Mouse (Mus musculus) kidney, embryonic 16.5 days (tissue): ENCODE data around the gene Ufd1. TPM values are rescaled to one million over a fixed set of nuclear protein-coding genes. Genes with fewer than 3 reads are reported as not detected.

Source experiments
- ATAC-seq: fragments of 200-750 bp; cut with Nextera tagmentation; 2 replicates; pipeline ENCODE4 v1.8.0; 2017; ENCODE audit warnings: moderate TSS enrichment; ENCODE audit not compliant: low FRiP score, low TSS enrichment
- H3K27ac ChIP-seq: fragments of 300-500 bp; sonication (generic); 2 replicates; pipeline ENCODE4 v1.5.1; 2014; ENCODE audit warnings: low read length
- H3K27me3 ChIP-seq: fragments of 300-500 bp; sonication (generic); 2 replicates; pipeline ENCODE4 v1.6.1; 2014; ENCODE audit warnings: low read length, control low read depth, mixed read lengths; ENCODE audit not compliant: insufficient read depth
- H3K36me3 ChIP-seq: fragments of 300-500 bp; sonication (generic); 2 replicates; pipeline ENCODE4 v1.6.1; 2014; ENCODE audit warnings: low read length, control low read depth, mixed read lengths; ENCODE audit not compliant: insufficient read depth
- H3K4me1 ChIP-seq: fragments of 300-500 bp; sonication (generic); 2 replicates; pipeline ENCODE4 v1.6.1; 2014; ENCODE audit warnings: low read length, control low read depth, mixed read lengths; ENCODE audit not compliant: insufficient read depth
- H3K4me2 ChIP-seq: fragments of 300-500 bp; sonication (generic); replicated peaks from 2 replicates; pipeline ENCODE4 v1.6.1; 2014; ENCODE audit warnings: low read depth, low read length
- H3K4me3 ChIP-seq: fragments of 300-500 bp; sonication (generic); 2 replicates; pipeline ENCODE4 v1.5.1; 2014; ENCODE audit warnings: mild to moderate bottlenecking, low read length
- H3K9ac ChIP-seq: fragments of 300-500 bp; sonication (generic); replicated peaks from 2 replicates; pipeline ENCODE4 v1.6.1; 2014; ENCODE audit warnings: low read length
- H3K9me3 ChIP-seq: fragments of 300-500 bp; sonication (generic); 2 replicates; pipeline ENCODE4 v1.6.1; 2016; ENCODE audit warnings: low read length, control low read depth
- WGBS: fragments of 180-500 bp; shearing (Covaris S2); extraction: QIAGEN DNeasy Blood & Tissue Kit; methylation state at CpG from one replicate; pipeline ENCODE4 v1.1.7; 2014; 5-methylcytosine and 5-hydroxymethylcytosine counted together
- polyA plus RNA-seq: library from polyadenylated mRNA; unstranded; fragments of >200 nt; fragmentation: Nextera tagmentation; extraction: Ambion mirVana; gene quantifications from 2 replicates; pipeline ENCODE4 v1.2.1, GENCODE M21; 2015

Ufd1 gene
- polyA plus RNA-seq, 1 experiment from 2014 or later: 83.0 TPM

GRCm38 (mm10) chr16:18778461-18778860 is 33.1 kb upstream of the Ufd1 start:
- peak overlapping the region; percentile 73 for H3K9ac ChIP-seq
- peak overlapping the region; percentile 58 for H3K27ac ChIP-seq
- no peak for ATAC-seq
- H3K4me1 ChIP-seq: peaks cover 16% of the 10 kb centered on the region
- H3K36me3 ChIP-seq: peaks cover 16% of the 10 kb centered on the region
- 27% methylated on average over 2 of the region's 2 CpGs for WGBS
- H3K4me2 ChIP-seq: peak overlapping the region; percentile 72
- peaks cover 35% of the 10 kb centered on the region for H3K27me3 ChIP-seq
- H3K9me3 ChIP-seq: no peaks in the 10 kb centered on the region
- peak overlapping the region; percentile 58 for H3K4me3 ChIP-seq

GRCm38 (mm10) chr16:18781810-18782209 is 29.8 kb upstream of the Ufd1 start:
- 45% methylated on average over 10 of the region's 10 CpGs for WGBS
- Histone ChIP-seq H3K9me3 (no peaks in the 10 kb centered on the region), H3K4me3 (no peak overlapping the region), H3K27me3 (peaks cover 24% of the 10 kb centered on the region), H3K4me1 (peaks cover 16% of the 10 kb centered on the region), H3K4me2 (no peak overlapping the region), H3K9ac (no peak overlapping the region), H3K27ac (peak overlapping the region; percentile 64), H3K36me3 (peaks cover 35% of the 10 kb centered on the region)
- peak; percentile 75 for ATAC-seq

GRCm38 (mm10) chr16:18785025-18785424 is 26.6 kb upstream of the Ufd1 start:
- peaks cover 7% of the 10 kb centered on the region; the same call in 1 of the 2 replicates for H3K4me1 ChIP-seq
- peaks cover 55% of the 10 kb centered on the region for H3K36me3 ChIP-seq
- H3K9me3 ChIP-seq: no peaks in the 10 kb centered on the region
- 91% methylated on average over 7 of the region's 7 CpGs for WGBS
- no peak for ATAC-seq
- H3K27ac ChIP-seq: no peak overlapping the region
- H3K4me3 ChIP-seq: no peak overlapping the region
- no peaks in the 10 kb centered on the region for H3K27me3 ChIP-seq
- H3K9ac ChIP-seq: no peak overlapping the region
- no peak overlapping the region for H3K4me2 ChIP-seq

GRCm38 (mm10) chr16:18785485-18785884 is 26.1 kb upstream of the Ufd1 start:
- peaks cover 7% of the 10 kb centered on the region; the same call in 1 of the 2 replicates for H3K4me1 ChIP-seq
- peaks cover 57% of the 10 kb centered on the region for H3K36me3 ChIP-seq
- WGBS: 93% methylated on average over 1 of the region's 1 CpGs
- no peaks in the 10 kb centered on the region for H3K27me3 ChIP-seq
- no peak overlapping the region for H3K9ac ChIP-seq
- no peak overlapping the region for H3K4me3 ChIP-seq
- H3K9me3 ChIP-seq: no peaks in the 10 kb centered on the region
- H3K4me2 ChIP-seq: no peak overlapping the region
- no peak overlapping the region for H3K27ac ChIP-seq
- ATAC-seq: no peak

- H3K4me1 ChIP-seq: peaks cover 5% of the 10 kb centered on the region; the same call in 1 of the 2 replicates
- no peak overlapping the region for H3K4me3 ChIP-seq
- H3K27ac ChIP-seq: no peak overlapping the region
- H3K4me2 ChIP-seq: no peak overlapping the region
- no peak overlapping the region for H3K9ac ChIP-seq
- WGBS: 94% methylated on average over 10 of the region's 10 CpGs
- H3K27me3 ChIP-seq: no peaks in the 10 kb centered on the region
- no peak for ATAC-seq
- H3K36me3 ChIP-seq: peaks cover 64% of the 10 kb centered on the region
- H3K9me3 ChIP-seq: no peaks in the 10 kb centered on the region
Observed at GRCm38 (mm10) chr16:18786652-18787051, 24.9 kb upstream of the Ufd1 start.

- Histone ChIP-seq H3K4me3 (no peak overlapping the region), H3K27me3 (no peaks in the 10 kb centered on the region), H3K9ac (no peak overlapping the region), H3K4me2 (no peak overlapping the region), H3K36me3 (peaks cover 57% of the 10 kb centered on the region), H3K4me1 (no peaks in the 10 kb centered on the region), H3K27ac (0 out of 2 replicates have a peak overlapping the region, but pooled peaks have one; percentile 10), H3K9me3 (no peaks in the 10 kb centered on the region)
- ATAC-seq: no peak
- WGBS: 78% methylated on average over 10 of the region's 10 CpGs
Observed at GRCm38 (mm10) chr16:18788627-18789406, 22.8 kb upstream of the Ufd1 start.

GRCm38 (mm10) chr16:18795223-18795899 is 16.2 kb upstream of the Ufd1 start:
- 92% methylated on average over 11 of the region's 11 CpGs for WGBS

GRCm38 (mm10) chr16:18796645-18797044 is 14.9 kb upstream of the Ufd1 start:
- H3K36me3 ChIP-seq: peaks cover 69% of the 10 kb centered on the region
- no peak overlapping the region for H3K27ac ChIP-seq
- no peak for ATAC-seq
- no peaks in the 10 kb centered on the region for H3K9me3 ChIP-seq
- H3K4me3 ChIP-seq: no peak overlapping the region
- no peak overlapping the region for H3K4me2 ChIP-seq
- WGBS: 91% methylated on average over 7 of the region's 7 CpGs
- H3K27me3 ChIP-seq: no peaks in the 10 kb centered on the region
- no peaks in the 10 kb centered on the region for H3K4me1 ChIP-seq
- H3K9ac ChIP-seq: no peak overlapping the region

More at GRCm38 (mm10) chr16:18795223-18795899, 16.2 kb upstream of the Ufd1 start:
- H3K9ac ChIP-seq: no peak overlapping the region
- no peak overlapping the region for H3K4me2 ChIP-seq
- no peaks in the 10 kb centered on the region for H3K9me3 ChIP-seq
- no peaks in the 10 kb centered on the region for H3K4me1 ChIP-seq
- H3K36me3 ChIP-seq: peaks cover 67% of the 10 kb centered on the region
- no peak overlapping the region for H3K27ac ChIP-seq
- no peak for ATAC-seq
- H3K27me3 ChIP-seq: no peaks in the 10 kb centered on the region
- no peak overlapping the region for H3K4me3 ChIP-seq

- Histone ChIP-seq H3K4me3 (no peak overlapping the region), H3K36me3 (peaks cover 65% of the 10 kb centered on the region)
Observed at GRCm38 (mm10) chr16:18798151-18798550, 13.4 kb upstream of the Ufd1 start.

GRCm38 (mm10) chr16:18798841-18799240 is 12.7 kb upstream of the Ufd1 start:
- WGBS: 58% methylated on average over 2 of the region's 2 CpGs
- Histone ChIP-seq H3K9ac (no peak overlapping the region), H3K36me3 (peaks cover 62% of the 10 kb centered on the region), H3K4me3 (no peak overlapping the region), H3K27ac (no peak overlapping the region), H3K27me3 (no peaks in the 10 kb centered on the region), H3K4me2 (no peak overlapping the region), H3K9me3 (no peaks in the 10 kb centered on the region), H3K4me1 (no peaks in the 10 kb centered on the region)
- 0 out of 2 replicates have a peak, but pooled peaks have one; percentile 23 for ATAC-seq

More at GRCm38 (mm10) chr16:18798151-18798550, 13.4 kb upstream of the Ufd1 start:
- Histone ChIP-seq H3K4me1 (no peaks in the 10 kb centered on the region), H3K27ac (no peak overlapping the region), H3K9me3 (no peaks in the 10 kb centered on the region), H3K27me3 (no peaks in the 10 kb centered on the region), H3K9ac (no peak overlapping the region), H3K4me2 (no peak overlapping the region)
- 92% methylated on average over 5 of the region's 5 CpGs for WGBS
- ATAC-seq: no peak
